Mouse (Mus musculus) E14TG2a.4 (cell line): ENCODE results near the gene Spsb1.

Source experiments
- H3K27me3 ChIP-seq: 2 replicates; pipeline ENCODE4 v1.6.1; 2014; ENCODE audit warnings: low read length, control low read depth; ENCODE audit not compliant: insufficient read depth
- H3K36me3 ChIP-seq: 2 replicates; pipeline ENCODE4 v1.6.1; 2014; ENCODE audit warnings: low read length, control low read depth; ENCODE audit not compliant: insufficient read depth
- H3K4me1 ChIP-seq: replicated peaks from 2 replicates; pipeline ENCODE4 v1.6.1; 2014; ENCODE audit warnings: low read depth, low read length, control low read depth
- H3K4me3 ChIP-seq: replicated peaks from 2 replicates; pipeline ENCODE4 v1.5.1; 2014; ENCODE audit warnings: mild to moderate bottlenecking, low read length
- H3K9me3 ChIP-seq: 2 replicates; pipeline ENCODE4 v1.6.1; 2014; ENCODE audit warnings: low read length, control low read depth
- CTCF ChIP-seq: conservative IDR thresholded peaks from 2 replicates; pipeline ENCODE4 v1.5.1; 2014; ENCODE audit warnings: low read length
- NANOG ChIP-seq: IDR thresholded peaks from 2 replicates; pipeline ENCODE4 v1.6.1; 2014; ENCODE audit warnings: borderline replicate concordance, low read length, mixed read lengths
- POU5F1 ChIP-seq: IDR thresholded peaks from 2 replicates; pipeline ENCODE4 v1.6.1; 2014; ENCODE audit warnings: low read length, borderline replicate concordance

Gene Spsb1

DNA sequence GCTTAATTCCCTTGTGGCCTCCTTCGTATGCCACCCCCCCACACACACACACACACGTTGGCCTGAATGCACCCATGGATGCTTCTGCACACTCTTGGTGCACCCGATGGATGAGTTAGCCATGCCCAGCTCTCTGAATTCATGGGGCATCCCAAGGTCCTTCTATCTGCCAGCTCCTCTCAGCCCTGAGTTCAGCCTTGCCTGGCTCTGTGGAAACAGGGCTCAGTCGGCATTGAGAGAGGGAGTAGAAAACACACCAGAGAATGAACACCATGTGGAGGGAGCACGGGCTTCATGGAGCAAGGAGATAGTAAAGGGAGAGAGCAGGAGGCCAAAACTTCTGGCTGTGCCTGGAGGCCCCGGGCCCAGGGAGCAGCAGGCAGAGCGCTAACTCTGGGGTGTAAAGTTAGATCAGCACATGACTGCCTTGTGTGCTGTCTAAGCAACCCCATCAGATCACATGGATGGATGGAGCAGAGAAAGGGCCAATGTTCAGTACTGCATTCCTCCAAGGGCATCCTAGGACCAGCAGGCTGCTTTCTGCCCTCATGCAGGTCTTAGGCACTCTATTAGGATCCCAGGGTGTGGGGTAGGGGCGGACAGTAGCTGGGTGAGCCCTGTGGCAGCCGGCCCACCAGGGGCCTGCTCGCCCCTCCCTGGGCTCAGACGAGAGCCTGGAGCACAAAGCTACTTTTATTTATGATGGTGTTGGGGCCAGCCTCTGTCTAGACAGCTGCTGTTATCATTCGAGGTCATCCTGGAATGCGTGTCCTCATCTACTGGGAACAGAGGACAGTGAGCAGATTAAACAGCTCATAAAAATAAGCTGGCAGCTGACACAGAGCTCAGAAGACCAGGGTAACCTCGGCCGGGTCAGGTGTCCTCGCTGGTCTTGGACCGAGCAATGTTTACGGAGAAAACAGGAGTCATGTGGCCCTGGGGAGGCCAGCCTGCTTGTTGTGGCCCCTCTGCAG is 68.3 kb downstream of the Spsb1 start:
- no peak for TF ChIP-seq CTCF
- no peak for TF ChIP-seq POU5F1
- TF ChIP-seq NANOG, result no peak
- Histone ChIP-seq H3K4me3 (no peak overlapping the region), H3K27me3 (peaks cover 8% of the 10 kb centered on the region; the same call in 1 of the 2 replicates), H3K9me3 (no peaks in the 10 kb centered on the region), H3K36me3 (no peaks in the 10 kb centered on the region), H3K4me1 (peaks cover 30% of the 10 kb centered on the region)

DNA sequence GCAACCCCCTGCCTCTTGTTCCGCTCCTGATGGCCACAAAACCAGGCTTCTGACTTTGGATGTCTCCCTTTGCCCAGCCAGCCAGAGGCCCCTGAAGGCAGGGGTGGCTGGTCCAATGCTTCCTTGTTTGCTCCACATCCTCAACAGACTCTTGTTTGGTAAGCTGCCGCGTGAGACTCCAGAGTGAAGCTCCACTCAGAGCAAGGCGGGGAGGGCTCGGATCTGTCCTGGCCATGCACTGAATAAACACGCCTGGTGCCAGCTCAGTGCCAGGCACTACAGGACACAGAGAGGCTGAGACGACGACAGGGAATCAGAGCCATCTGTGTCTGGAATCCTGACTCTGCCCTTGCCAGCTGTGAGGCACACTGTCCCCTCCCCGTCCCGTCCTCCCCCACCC is 70.9 kb downstream of the Spsb1 start:
- Histone ChIP-seq H3K4me3 (no peak overlapping the region), H3K9me3 (no peaks in the 10 kb centered on the region), H3K4me1 (peaks cover 4% of the 10 kb centered on the region), H3K27me3 (0 out of 2 replicates have a peak, but pooled peaks cover 3% of the 10 kb centered on the region), H3K36me3 (no peaks in the 10 kb centered on the region)
- TF ChIP-seq CTCF, result no peak
- TF ChIP-seq POU5F1, result no peak
- no peak for TF ChIP-seq NANOG

DNA sequence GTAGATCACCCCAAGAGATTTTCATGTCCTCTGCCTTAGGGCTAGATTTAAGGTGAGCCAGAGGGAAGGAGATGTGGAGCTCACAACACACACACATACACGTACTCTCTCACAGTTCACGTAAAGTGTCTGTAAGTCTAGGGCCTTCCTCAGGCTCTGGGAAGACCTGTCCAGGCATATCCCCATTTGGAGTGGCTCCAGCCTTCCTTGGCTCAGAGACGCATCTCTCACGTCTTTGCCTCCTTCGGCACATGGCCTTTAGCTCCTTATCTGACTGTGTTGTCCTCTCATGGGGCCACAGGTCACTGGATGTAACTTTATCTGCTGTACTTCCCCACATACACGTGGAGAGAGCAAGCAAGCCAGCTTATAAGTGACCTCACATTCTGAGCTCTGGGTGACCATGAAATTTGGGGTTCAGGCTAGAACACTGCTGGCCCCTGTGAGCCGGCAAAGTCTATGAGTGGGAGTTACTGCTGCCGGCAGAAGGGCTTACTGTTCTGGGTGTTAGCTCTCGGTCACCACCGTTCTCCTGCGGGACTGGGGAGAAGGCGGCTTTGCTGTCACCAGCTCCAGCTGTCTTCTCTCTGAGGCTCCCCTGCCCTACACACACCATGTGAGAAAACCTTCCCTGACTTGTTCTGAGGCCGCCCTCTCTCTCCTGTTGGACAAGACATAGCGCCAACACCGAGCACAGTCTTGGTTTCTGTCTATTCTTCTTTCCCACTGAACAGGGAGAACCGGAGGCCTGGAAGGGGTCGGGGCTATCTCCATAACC is 72.5 kb downstream of the Spsb1 start:
- Histone ChIP-seq H3K9me3 (no peaks in the 10 kb centered on the region), H3K36me3 (no peaks in the 10 kb centered on the region), H3K27me3 (0 out of 2 replicates have a peak, but pooled peaks cover 3% of the 10 kb centered on the region), H3K4me1 (peaks cover 9% of the 10 kb centered on the region), H3K4me3 (no peak overlapping the region)
- TF ChIP-seq CTCF, result no peak
- no peak for TF ChIP-seq POU5F1
- TF ChIP-seq NANOG, result no peak

DNA sequence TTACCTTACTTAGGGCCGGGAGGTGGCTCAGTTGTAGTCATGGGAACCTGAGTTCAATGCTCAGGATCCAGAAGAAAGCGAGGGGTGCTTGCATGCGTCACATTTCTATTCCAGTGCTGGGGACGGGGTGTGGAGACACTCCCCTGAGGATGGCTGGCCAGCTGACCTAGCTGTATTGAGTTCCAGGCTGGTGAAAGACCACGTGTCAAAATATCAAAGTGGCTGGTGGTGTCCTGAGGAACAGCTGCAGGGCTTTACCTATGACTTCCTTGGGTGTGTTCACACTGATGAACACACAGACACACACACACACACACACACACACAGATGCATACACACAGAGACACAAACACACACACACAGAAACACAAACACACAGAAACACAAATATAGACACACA is 73.9 kb downstream of the Spsb1 start:
- H3K27me3 ChIP-seq, result 0 out of 2 replicates have a peak, but pooled peaks cover 9% of the 10 kb centered on the region
- no peak overlapping the region for H3K4me3 ChIP-seq
- TF ChIP-seq NANOG (no peak), POU5F1 (no peak)
- H3K36me3 ChIP-seq, result no peaks in the 10 kb centered on the region
- H3K9me3 ChIP-seq, result no peaks in the 10 kb centered on the region
- peaks cover 18% of the 10 kb centered on the region for H3K4me1 ChIP-seq

DNA sequence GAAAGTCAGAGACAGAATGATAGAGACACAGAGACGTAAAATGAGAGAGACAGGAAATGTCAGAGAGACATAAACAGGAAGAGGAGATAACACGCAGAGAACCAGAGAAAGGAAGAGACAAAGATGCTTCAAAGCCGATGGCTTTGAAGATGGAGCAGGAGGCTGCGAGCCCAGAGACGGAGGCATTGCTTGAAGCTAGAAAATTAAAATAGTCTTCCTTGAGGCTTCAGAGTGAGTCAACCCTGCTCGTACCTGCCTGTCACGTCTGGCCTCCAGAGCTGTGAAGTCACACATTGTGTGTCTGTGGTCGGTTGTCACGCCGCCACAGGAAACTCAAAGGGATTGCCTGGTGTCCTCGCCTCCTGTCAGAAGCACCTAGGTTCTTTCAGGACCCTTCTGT is 74.9 kb downstream of the Spsb1 start:
- H3K9me3 ChIP-seq, result no peaks in the 10 kb centered on the region
- peaks cover 9% of the 10 kb centered on the region; the same call in 1 of the 2 replicates for H3K27me3 ChIP-seq
- H3K4me1 ChIP-seq, result peaks cover 18% of the 10 kb centered on the region
- TF ChIP-seq NANOG, result no peak
- no peak for TF ChIP-seq POU5F1
- TF ChIP-seq CTCF, result no peak
- no peaks in the 10 kb centered on the region for H3K36me3 ChIP-seq
- no peak overlapping the region for H3K4me3 ChIP-seq

DNA sequence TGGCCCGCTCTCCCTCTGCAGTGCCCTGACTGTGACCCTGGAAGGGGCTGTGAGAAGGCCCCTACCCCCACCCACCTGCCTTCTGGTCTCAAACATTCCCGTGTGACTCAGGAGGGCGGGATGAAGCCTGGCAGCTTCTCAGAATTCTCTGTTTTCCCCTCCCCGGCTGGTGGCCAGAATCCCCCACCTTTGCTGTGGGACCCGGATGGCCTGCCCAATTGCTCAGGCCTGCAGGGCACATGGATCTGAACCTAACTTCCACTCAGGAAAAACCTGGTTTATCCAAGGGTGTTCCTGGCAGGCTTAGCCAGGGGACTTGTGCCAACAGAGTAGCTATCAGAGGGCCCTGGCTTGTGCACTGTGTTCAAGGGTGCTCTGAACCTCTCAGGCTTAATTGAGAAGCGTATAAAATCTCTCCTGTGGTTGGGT is 76.8 kb downstream of the Spsb1 start:
- no peaks in the 10 kb centered on the region for H3K9me3 ChIP-seq
- H3K4me1 ChIP-seq, result peaks cover 18% of the 10 kb centered on the region
- H3K4me3 ChIP-seq, result peak overlapping the region; percentile 32; the same call in 1 of the 2 replicates
- H3K27me3 ChIP-seq, result peaks cover 16% of the 10 kb centered on the region; the same call in 1 of the 2 replicates
- no peaks in the 10 kb centered on the region for H3K36me3 ChIP-seq
- TF ChIP-seq CTCF (no peak), NANOG (no peak), POU5F1 (no peak)

DNA sequence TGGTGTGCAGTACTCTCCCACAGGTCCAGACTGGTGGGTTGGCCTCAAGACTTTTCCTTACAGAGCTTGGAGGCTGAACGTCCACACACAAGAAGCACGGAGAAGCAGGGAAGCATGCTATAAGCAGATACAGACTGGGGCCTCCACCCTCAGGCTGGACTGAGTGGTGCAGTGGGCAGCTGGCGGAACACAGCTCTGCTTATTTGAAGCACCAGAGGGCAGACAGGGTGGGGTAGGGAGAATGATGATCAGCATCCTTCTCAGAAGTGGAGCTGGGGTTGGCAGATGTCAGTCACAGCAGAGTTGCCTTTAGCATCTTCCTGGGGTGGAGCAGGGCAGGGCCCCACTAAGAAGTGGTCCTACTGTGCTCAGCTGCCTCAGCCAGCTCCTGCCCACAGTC is 77.6 kb downstream of the Spsb1 start:
- peaks cover 18% of the 10 kb centered on the region for H3K4me1 ChIP-seq
- H3K9me3 ChIP-seq, result no peaks in the 10 kb centered on the region
- TF ChIP-seq CTCF (no peak), POU5F1 (no peak), NANOG (no peak)
- H3K36me3 ChIP-seq, result no peaks in the 10 kb centered on the region
- H3K4me3 ChIP-seq, result 0 out of 2 replicates have a peak overlapping the region, but pooled peaks have one; percentile 32
- peaks cover 16% of the 10 kb centered on the region; the same call in 1 of the 2 replicates for H3K27me3 ChIP-seq

DNA sequence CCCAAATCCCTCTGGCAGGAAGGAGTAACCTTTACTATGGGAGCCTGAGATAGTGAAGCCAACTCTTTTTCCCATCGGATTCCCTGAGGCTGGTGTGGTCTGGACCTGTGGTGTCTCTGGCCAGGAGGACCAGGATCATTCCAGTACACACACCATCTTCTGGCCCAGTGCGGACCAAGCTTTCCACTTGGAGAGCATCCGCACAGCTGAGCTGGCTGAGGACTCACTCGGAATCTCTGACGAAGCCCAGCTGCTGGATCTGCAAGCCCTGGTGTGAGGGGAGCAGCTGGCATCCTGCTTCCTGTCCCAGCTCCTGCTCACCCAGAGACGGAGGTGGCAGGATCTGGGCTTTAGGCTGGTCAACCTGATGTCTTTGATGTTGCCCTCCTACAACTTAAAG is 78.1 kb downstream of the Spsb1 start:
- Histone ChIP-seq H3K4me3 (no peak overlapping the region), H3K36me3 (no peaks in the 10 kb centered on the region), H3K27me3 (peaks cover 16% of the 10 kb centered on the region; the same call in 1 of the 2 replicates), H3K9me3 (no peaks in the 10 kb centered on the region), H3K4me1 (peaks cover 18% of the 10 kb centered on the region)
- TF ChIP-seq NANOG (no peak), CTCF (no peak)
